Mouse (Mus musculus): ENCODE data around the gene LTO1. TPM values are rescaled to one million over a fixed set of nuclear protein-coding genes. Genes with fewer than 3 reads are reported as not detected.

The LTO1 gene
- polyA plus RNA-seq, 1 experiment from 2014 or later = 29.2 TPM

DNA sequence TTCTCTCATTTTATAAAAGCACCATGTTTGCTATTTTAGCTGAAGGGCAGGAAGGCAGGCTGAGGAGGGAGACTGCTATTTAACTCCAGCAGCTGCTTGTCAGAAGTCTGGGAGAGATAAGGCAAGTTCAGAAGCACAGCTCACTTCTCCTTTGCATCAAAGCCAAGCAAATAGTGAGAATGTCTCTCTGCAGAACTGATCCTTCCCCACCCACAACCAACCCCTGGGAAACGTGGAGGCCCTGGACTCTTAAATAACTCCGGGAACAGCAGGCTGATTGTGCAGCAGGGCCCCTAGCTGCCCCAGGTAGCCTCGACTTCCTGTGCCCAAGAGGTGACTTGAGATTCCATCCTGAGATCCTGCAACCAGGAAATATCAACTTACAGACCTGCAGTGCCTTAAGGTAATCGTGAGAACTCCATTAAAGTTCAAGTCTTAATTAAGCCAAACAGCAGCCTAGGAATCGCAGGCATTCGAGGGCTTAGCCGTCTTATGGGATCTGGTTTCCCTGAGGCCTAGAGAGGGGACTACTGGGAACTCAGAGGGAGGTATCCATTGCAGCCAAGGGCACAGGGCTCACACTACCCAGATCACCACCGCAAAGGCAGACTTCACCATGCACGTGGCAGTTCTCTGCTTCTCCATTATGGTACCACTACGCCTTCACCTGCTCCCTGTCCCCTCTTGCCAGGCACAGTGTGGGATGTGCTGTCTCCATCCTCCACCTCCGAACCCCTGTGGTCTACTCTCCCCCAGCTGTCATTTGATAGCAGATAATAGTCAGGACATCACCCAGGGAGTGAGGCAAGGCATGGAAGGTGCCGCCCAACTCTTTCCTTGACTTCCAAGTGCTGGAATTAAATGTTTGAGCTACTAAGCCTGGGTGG, 43.9 kb downstream of the LTO1 start:
- no peaks in the 10 kb centered on the region for H3K36me3 ChIP-seq (ENCODE audit: control insufficient read depth, insufficient read depth, low read length)
- H3K9me3 ChIP-seq (ENCODE audit: control insufficient read depth, low read length) = no peaks in the 10 kb centered on the region
- no peak overlapping the region for H3K4me2 ChIP-seq (ENCODE audit: low read depth, low read length, severe bottlenecking)
- no peak for DNase-seq (ENCODE audit: low spot score)
- WGBS = 58% methylated on average over 12 of the region's 12 CpGs
- ATAC-seq (replicated peaks; ENCODE audit: low FRiP score) = no peak
- H3K27ac ChIP-seq (ENCODE audit: low read depth, low read length) = no peak overlapping the region
- H3K4me1 ChIP-seq (replicated peaks; ENCODE audit: control insufficient read depth, insufficient read depth, low read length) = no peaks in the 10 kb centered on the region
- no peak overlapping the region for H3K4me3 ChIP-seq (ENCODE audit: low read depth, low read length)
- H3K27me3 ChIP-seq (ENCODE audit: control insufficient read depth, insufficient read depth, low read length) = no peaks in the 10 kb centered on the region
- no peak overlapping the region for H3K9ac ChIP-seq (ENCODE audit: low read length)

DNA sequence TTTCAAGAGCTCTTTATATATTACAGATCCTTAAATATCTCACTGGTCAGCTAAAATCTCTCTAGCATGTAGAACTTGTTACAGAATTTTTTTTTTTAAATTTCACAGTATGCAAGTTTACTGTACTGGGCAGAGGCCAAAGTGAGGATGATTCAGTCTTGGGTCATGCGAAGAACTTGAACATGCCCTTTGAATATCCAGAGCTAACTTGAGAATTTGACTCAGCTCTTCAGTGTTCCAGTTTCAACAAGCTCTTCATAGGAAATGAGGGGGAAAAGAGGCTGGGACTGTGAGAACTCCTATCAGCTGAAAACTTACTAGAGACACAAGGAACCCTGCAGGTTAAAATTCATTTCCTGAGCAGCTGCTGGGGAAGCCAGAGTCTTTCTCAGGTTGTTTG, 49.0 kb downstream of the LTO1 start:
- no peak overlapping the region for H3K4me3 ChIP-seq (ENCODE audit: low read depth, low read length)
- no peak overlapping the region for H3K27ac ChIP-seq (ENCODE audit: low read depth, low read length)
- WGBS = 95% methylated on average over 1 of the region's 1 CpGs
- no peaks in the 10 kb centered on the region for H3K4me1 ChIP-seq (replicated peaks; ENCODE audit: control insufficient read depth, insufficient read depth, low read length)
- ATAC-seq (replicated peaks; ENCODE audit: low FRiP score) = no peak
- H3K4me2 ChIP-seq (ENCODE audit: low read depth, low read length, severe bottlenecking) = no peak overlapping the region
- no peaks in the 10 kb centered on the region for H3K9me3 ChIP-seq (ENCODE audit: control insufficient read depth, low read length)
- no peak overlapping the region for H3K9ac ChIP-seq (ENCODE audit: low read length)
- DNase-seq (ENCODE audit: low spot score) = no peak
- no peaks in the 10 kb centered on the region for H3K27me3 ChIP-seq (ENCODE audit: control insufficient read depth, insufficient read depth, low read length)
- no peaks in the 10 kb centered on the region for H3K36me3 ChIP-seq (ENCODE audit: control insufficient read depth, insufficient read depth, low read length)

DNA sequence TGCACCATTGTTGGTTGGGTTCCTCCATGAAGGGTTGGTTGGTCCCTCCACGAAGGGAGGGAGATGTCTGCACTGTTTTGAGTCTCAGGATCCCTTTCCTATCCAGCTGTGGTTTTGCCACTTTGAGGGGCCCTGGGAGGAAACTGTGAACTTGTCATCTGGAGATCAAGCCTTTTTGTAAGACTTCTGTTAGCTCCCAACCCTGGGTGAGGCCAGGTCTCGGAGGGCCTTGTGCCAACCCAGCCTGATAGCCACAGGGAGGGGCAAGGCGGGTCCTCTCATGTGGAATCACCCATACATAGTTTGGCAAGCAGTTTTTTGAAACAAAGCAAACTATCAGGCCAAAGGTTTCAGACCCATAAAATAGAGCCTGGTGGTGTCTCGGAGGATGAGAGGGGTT, 49.4 kb downstream of the LTO1 start:
- no peak for ATAC-seq (replicated peaks; ENCODE audit: low FRiP score)

DNA sequence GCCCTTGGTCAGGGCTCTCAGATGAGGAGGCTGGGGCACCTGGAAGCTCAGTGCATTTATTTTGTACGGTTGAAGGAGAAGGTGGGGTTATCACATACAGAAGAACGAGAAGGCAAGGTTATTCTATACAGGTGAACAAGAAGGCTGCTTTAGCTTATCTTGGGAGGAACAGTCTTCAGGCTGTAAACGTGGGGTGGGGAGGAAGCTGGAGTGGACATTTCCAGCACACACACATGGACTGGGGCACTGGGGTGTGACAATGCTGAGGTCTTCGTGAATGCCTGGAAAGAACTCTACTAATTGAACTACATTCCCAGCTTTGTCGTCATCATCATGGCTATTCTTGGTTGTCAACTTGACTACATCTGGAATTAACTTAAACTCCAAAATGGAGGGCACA, 51.0 kb downstream of the LTO1 start:
- Histone ChIP-seq H3K4me3 (ENCODE audit: low read depth, low read length) (no peak overlapping the region), H3K4me2 (ENCODE audit: low read depth, low read length, severe bottlenecking) (no peak overlapping the region), H3K27me3 (ENCODE audit: control insufficient read depth, insufficient read depth, low read length) (no peaks in the 10 kb centered on the region), H3K4me1 (replicated peaks; ENCODE audit: control insufficient read depth, insufficient read depth, low read length) (no peaks in the 10 kb centered on the region), H3K27ac (ENCODE audit: low read depth, low read length) (no peak overlapping the region), H3K36me3 (ENCODE audit: control insufficient read depth, insufficient read depth, low read length) (no peaks in the 10 kb centered on the region), H3K9me3 (ENCODE audit: control insufficient read depth, low read length) (no peaks in the 10 kb centered on the region), H3K9ac (ENCODE audit: low read length) (no peak overlapping the region)
- ATAC-seq (replicated peaks; ENCODE audit: low FRiP score) = no peak
- no peak for DNase-seq (ENCODE audit: low spot score)
- 78% methylated on average over 5 of the region's 5 CpGs for WGBS

More for the DNA sequence above, 49.4 kb downstream of the LTO1 start:
- Histone ChIP-seq H3K9ac (ENCODE audit: low read length) (no peak overlapping the region), H3K4me2 (ENCODE audit: low read depth, low read length, severe bottlenecking) (no peak overlapping the region), H3K4me1 (replicated peaks; ENCODE audit: control insufficient read depth, insufficient read depth, low read length) (no peaks in the 10 kb centered on the region), H3K9me3 (ENCODE audit: control insufficient read depth, low read length) (no peaks in the 10 kb centered on the region), H3K36me3 (ENCODE audit: control insufficient read depth, insufficient read depth, low read length) (no peaks in the 10 kb centered on the region), H3K4me3 (ENCODE audit: low read depth, low read length) (no peak overlapping the region), H3K27me3 (ENCODE audit: control insufficient read depth, insufficient read depth, low read length) (no peaks in the 10 kb centered on the region), H3K27ac (ENCODE audit: low read depth, low read length) (no peak overlapping the region)
- 83% methylated on average over 4 of the region's 4 CpGs for WGBS
- DNase-seq (ENCODE audit: low spot score) = no peak

DNA sequence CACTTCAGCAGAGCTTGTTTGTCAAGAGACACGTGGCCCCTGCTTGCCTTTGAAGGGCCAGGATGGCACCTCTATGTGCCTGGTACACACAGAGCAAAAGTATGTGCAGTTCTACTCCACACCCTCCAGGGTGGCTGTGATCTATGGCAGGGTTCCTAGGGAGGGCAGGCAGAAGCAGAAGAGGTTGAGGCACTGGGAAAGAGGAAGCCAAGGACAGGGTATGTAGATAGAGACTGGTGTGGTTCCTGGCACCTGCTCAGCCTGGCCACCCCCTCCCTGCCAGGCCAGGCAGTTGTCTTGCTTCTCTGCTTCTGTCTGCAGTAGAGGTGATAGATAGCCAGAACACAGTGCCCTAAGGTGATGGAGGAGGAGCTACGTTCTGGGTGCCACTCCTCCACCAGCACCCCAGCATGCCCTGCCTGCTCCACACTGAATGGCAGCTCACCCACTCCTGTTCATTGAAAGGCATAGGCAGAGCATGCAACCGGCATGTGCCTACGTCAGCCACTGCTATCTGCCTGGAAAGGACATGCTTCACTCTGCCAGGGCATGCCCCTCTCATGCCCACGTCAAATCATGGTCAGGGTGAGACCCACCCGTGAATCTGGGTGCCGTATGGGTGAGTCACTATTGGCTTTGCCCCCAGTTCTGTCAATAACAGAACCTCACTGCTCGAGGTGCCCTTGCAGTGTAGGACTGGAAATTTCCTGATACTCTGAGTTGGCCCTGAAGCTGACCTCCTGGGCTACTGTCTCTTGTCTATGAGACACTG, 56.3 kb downstream of the LTO1 start:
- DNase-seq (ENCODE audit: low spot score) (no peak), ATAC-seq (replicated peaks; ENCODE audit: low FRiP score) (no peak)
- WGBS = 73% methylated on average over 8 of the region's 8 CpGs
- H3K36me3 ChIP-seq (ENCODE audit: control insufficient read depth, insufficient read depth, low read length) = no peaks in the 10 kb centered on the region
- no peak overlapping the region for H3K4me3 ChIP-seq (ENCODE audit: low read depth, low read length)
- H3K9me3 ChIP-seq (ENCODE audit: control insufficient read depth, low read length) = no peaks in the 10 kb centered on the region
- no peaks in the 10 kb centered on the region for H3K27me3 ChIP-seq (ENCODE audit: control insufficient read depth, insufficient read depth, low read length)
- H3K4me2 ChIP-seq (ENCODE audit: low read depth, low read length, severe bottlenecking) = no peak overlapping the region
- no peak overlapping the region for H3K27ac ChIP-seq (ENCODE audit: low read depth, low read length)
- H3K9ac ChIP-seq (ENCODE audit: low read length) = no peak overlapping the region
- no peaks in the 10 kb centered on the region for H3K4me1 ChIP-seq (replicated peaks; ENCODE audit: control insufficient read depth, insufficient read depth, low read length)

DNA sequence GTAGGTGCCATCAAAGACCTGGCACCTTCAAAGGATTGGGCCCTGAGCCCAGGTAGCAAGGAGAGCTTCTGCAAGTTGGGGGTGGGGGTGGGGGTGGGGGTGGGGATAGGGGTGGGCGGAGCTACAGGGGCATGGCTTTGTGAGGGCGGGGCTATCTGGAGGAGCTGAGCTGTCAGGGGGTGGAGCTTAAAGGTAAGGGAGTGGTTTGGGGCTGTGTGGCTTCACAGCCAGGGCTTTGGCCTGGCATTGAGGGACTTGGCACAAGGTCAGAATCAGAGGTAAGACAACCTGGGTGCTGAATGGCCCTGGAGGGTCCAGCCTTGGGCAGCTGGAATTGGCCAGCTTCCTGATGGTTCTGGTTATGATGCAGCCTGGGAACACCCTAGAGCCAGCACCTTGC, 56.9 kb downstream of the LTO1 start:
- no peak overlapping the region for H3K4me2 ChIP-seq (ENCODE audit: low read depth, low read length, severe bottlenecking)
- H3K27me3 ChIP-seq (ENCODE audit: control insufficient read depth, insufficient read depth, low read length) = no peaks in the 10 kb centered on the region
- no peaks in the 10 kb centered on the region for H3K4me1 ChIP-seq (replicated peaks; ENCODE audit: control insufficient read depth, insufficient read depth, low read length)
- DNase-seq (ENCODE audit: low spot score) (no peak), ATAC-seq (replicated peaks; ENCODE audit: low FRiP score) (no peak)
- no peak overlapping the region for H3K9ac ChIP-seq (ENCODE audit: low read length)
- no peaks in the 10 kb centered on the region for H3K9me3 ChIP-seq (ENCODE audit: control insufficient read depth, low read length)
- no peak overlapping the region for H3K4me3 ChIP-seq (ENCODE audit: low read depth, low read length)
- WGBS = 48% methylated on average over 2 of the region's 2 CpGs
- H3K36me3 ChIP-seq (ENCODE audit: control insufficient read depth, insufficient read depth, low read length) = no peaks in the 10 kb centered on the region
- H3K27ac ChIP-seq (ENCODE audit: low read depth, low read length) = no peak overlapping the region

DNA sequence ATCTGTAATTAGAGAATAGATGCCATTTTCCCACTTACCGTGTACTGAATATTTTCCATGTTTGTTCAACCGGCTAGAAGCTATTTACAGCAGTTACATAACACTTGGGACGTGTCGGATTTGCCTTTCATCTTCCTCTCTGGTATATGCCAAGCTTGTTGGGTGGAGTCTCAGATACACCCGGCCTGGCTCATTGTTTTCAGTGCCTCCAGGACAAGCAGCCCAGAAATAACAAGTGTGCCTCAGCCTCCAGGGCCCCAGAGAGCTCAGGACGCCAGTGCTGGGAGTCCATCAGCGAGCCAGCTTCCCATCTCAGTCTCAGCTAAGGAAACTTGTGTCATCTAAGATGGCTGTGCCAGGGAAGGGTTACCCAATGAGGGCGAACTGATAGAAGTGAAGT, 58.6 kb downstream of the LTO1 start:
- 80% methylated on average over 8 of the region's 8 CpGs for WGBS
- Histone ChIP-seq H3K27ac (ENCODE audit: low read depth, low read length) (no peak overlapping the region), H3K4me2 (ENCODE audit: low read depth, low read length, severe bottlenecking) (no peak overlapping the region), H3K4me3 (ENCODE audit: low read depth, low read length) (no peak overlapping the region), H3K27me3 (ENCODE audit: control insufficient read depth, insufficient read depth, low read length) (no peaks in the 10 kb centered on the region), H3K9ac (ENCODE audit: low read length) (no peak overlapping the region), H3K36me3 (ENCODE audit: control insufficient read depth, insufficient read depth, low read length) (no peaks in the 10 kb centered on the region), H3K4me1 (replicated peaks; ENCODE audit: control insufficient read depth, insufficient read depth, low read length) (no peaks in the 10 kb centered on the region), H3K9me3 (ENCODE audit: control insufficient read depth, low read length) (no peaks in the 10 kb centered on the region)
- ATAC-seq (replicated peaks; ENCODE audit: low FRiP score) = no peak
- DNase-seq (ENCODE audit: low spot score) = no peak

DNA sequence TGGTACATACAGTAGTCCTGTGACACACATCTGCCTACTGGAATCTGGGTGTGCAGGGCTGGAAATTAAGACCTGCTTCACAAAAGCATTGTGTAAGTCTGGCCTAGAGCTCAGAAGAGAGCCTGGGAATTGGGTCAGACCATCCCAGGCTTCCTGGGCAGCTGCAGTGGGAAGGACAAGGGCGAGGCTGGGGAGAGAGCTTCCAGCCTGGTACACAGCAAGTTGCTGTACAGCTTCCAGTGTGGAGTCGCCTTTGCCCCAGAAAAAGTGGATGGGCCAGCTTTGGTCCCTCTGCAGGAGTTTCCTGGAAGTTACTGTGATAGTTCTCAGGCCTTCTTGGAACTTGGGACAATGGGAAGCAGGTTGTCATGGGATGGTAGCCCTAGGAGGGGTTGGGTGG, 62.2 kb downstream of the LTO1 start:
- no peak overlapping the region for H3K4me3 ChIP-seq (ENCODE audit: low read depth, low read length)
- H3K36me3 ChIP-seq (ENCODE audit: control insufficient read depth, insufficient read depth, low read length) = no peaks in the 10 kb centered on the region
- WGBS = 77% methylated on average over 2 of the region's 2 CpGs
- no peak overlapping the region for H3K9ac ChIP-seq (ENCODE audit: low read length)
- H3K27ac ChIP-seq (ENCODE audit: low read depth, low read length) = no peak overlapping the region
- DNase-seq (ENCODE audit: low spot score) (no peak), ATAC-seq (replicated peaks; ENCODE audit: low FRiP score) (no peak)
- H3K27me3 ChIP-seq (ENCODE audit: control insufficient read depth, insufficient read depth, low read length) = no peaks in the 10 kb centered on the region
- no peaks in the 10 kb centered on the region for H3K4me1 ChIP-seq (replicated peaks; ENCODE audit: control insufficient read depth, insufficient read depth, low read length)
- H3K4me2 ChIP-seq (ENCODE audit: low read depth, low read length, severe bottlenecking) = no peak overlapping the region
- no peaks in the 10 kb centered on the region for H3K9me3 ChIP-seq (ENCODE audit: control insufficient read depth, low read length)

Measured in forebrain, embryonic 11.5 days (tissue).